Mouse (Mus musculus) liver, adult 2 months (tissue): Measurements from ENCODE around the gene Cdkn1a.

Source experiments
- CTCF ChIP-seq: fragments of 200-500 bp; IDR thresholded peaks from 2 replicates; pipeline ENCODE4 v1.5.1; 2011; ENCODE audit warnings: low read depth, low read length, control low read depth
- POLR2A ChIP-seq: fragments of 200-500 bp; IDR thresholded peaks from 2 replicates; pipeline ENCODE4 v1.6.1; 2011; ENCODE audit warnings: low read length, control low read depth; ENCODE audit not compliant: insufficient read depth; ENCODE audit errors: extremely low read depth

DNA sequence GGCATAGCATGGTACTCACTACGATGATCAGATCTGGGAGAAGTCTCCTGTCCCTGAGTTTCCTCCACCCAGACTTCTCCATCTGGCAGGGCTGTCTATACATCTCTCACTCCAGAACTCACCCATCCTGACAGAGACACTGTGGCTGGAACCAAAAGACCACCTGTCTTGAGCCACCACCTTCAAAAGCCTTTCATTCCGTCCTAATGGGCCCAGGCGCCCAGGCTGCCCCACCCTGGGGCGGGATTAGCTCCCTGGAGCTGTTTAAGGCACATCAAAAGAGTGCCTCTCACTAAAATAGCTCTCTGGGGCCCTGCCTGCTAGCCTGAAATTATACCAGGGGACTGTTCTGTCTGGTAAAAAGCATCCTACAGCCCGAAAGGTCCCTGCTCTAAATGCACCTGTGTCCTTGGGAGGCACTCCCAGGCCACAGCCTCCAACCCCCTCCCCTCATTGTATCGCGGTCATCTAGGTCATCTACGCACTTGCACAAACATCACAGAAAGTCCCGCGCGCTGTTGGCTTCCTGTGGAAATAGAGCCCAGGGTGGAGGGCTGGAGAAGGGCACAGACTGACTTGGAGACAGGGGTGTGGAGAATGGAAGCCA, 18.0 kb upstream of the Cdkn1a start:
- TF ChIP-seq CTCF = no peak
- TF ChIP-seq POLR2A = no peak
